Mouse (Mus musculus) testis, adult 2 months (tissue): ENCODE results near the gene C1ra. TPM values are rescaled to one million over a fixed set of nuclear protein-coding genes. Genes with fewer than 3 reads are reported as not detected.
A peak's percentile ranks its signal among the peaks of the same experiment; 100 is the strongest.
"Not testable (repeated sequence)": the region's sequence is repeated elsewhere in the genome, so short reads cannot be mapped to it uniquely, and the experiment has no call there.

Experiments used
- H3K27ac ChIP-seq: fragments of 200-500 bp; 2 replicates; pipeline ENCODE4 v1.5.1; 2012; ENCODE audit warnings: low read depth, low read length; ENCODE audit not compliant: control insufficient read depth, insufficient read depth
- H3K27me3 ChIP-seq: fragments of 200-500 bp; 2 replicates; pipeline ENCODE4 v1.6.1; 2012; ENCODE audit warnings: mild to moderate bottlenecking, low read length, moderate library complexity; ENCODE audit not compliant: control insufficient read depth, insufficient read depth
- H3K36me3 ChIP-seq: fragments of 200-500 bp; 2 replicates; pipeline ENCODE4 v1.6.1; 2012; ENCODE audit warnings: mild to moderate bottlenecking, low read length; ENCODE audit not compliant: control insufficient read depth, insufficient read depth
- H3K4me1 ChIP-seq: fragments of 200-500 bp; 2 replicates; pipeline ENCODE4 v1.6.1; 2012; ENCODE audit warnings: low read length; ENCODE audit not compliant: control insufficient read depth, insufficient read depth
- H3K4me3 ChIP-seq: fragments of 200-500 bp; 2 replicates; pipeline ENCODE4 v1.5.1; 2012; ENCODE audit warnings: low read depth, mild to moderate bottlenecking, low read length, moderate library complexity, mixed read lengths; ENCODE audit not compliant: control insufficient read depth
- CTCF ChIP-seq: fragments of 200-500 bp; IDR thresholded peaks from 2 replicates; pipeline ENCODE4 v1.5.1; 2012; ENCODE audit warnings: low read depth, mild to moderate bottlenecking, inconsistent platforms, low read length, moderate library complexity; ENCODE audit not compliant: control insufficient read depth, insufficient read depth, insufficient replicate concordance
- POLR2A ChIP-seq: fragments of 200-500 bp; IDR thresholded peaks from 2 replicates; pipeline ENCODE4 v1.6.1; 2012; ENCODE audit warnings: low read depth, mild to moderate bottlenecking, inconsistent platforms, low read length, moderate library complexity; ENCODE audit not compliant: control insufficient read depth
- polyA plus RNA-seq: library from polyadenylated mRNA; depleted of rRNA; stranded (reverse); fragments of >200 nt; gene quantifications from 2 replicates; pipeline ENCODE4 v1.2.3, GENCODE M21; 2012

The C1ra gene
- polyA plus RNA-seq, 1 experiment = 4.3 TPM

GRCm38 (mm10) chr6:124472801-124473200, 39.4 kb upstream of the C1ra start:
- Histone ChIP-seq H3K27me3 (no peaks in the 10 kb centered on the region), H3K4me3 (no peak overlapping the region), H3K4me1 (0 out of 2 replicates have a peak, but pooled peaks cover under 1% of the 10 kb centered on the region), H3K27ac (no peak overlapping the region), H3K36me3 (no peaks in the 10 kb centered on the region)
- TF ChIP-seq POLR2A (no peak), CTCF (peak; percentile 94; the same call in 1 of the 2 replicates)

GRCm38 (mm10) chr6:124474621-124475020, 37.6 kb upstream of the C1ra start:
- no peak overlapping the region; the same call in 1 of the 2 replicates for H3K4me3 ChIP-seq
- TF ChIP-seq POLR2A (no peak), CTCF (no peak)
- H3K4me1 ChIP-seq = peaks cover 2% of the 10 kb centered on the region; the same call in 1 of the 2 replicates
- H3K27me3 ChIP-seq = no peaks in the 10 kb centered on the region
- H3K27ac ChIP-seq = no peak overlapping the region
- H3K36me3 ChIP-seq = no peaks in the 10 kb centered on the region

GRCm38 (mm10) chr6:124475335-124476075, 36.7 kb upstream of the C1ra start:
- H3K36me3 ChIP-seq, H3K4me3 ChIP-seq, H3K27ac ChIP-seq, H3K27me3 ChIP-seq, H3K4me1 ChIP-seq: not testable (repeated sequence)

- no peaks in the 10 kb centered on the region for H3K27me3 ChIP-seq
- no peak for TF ChIP-seq CTCF
- TF ChIP-seq POLR2A = no peak
- H3K4me3 ChIP-seq = no peak overlapping the region
- no peak overlapping the region for H3K27ac ChIP-seq
- peaks cover 2% of the 10 kb centered on the region; the same call in 1 of the 2 replicates for H3K4me1 ChIP-seq
- H3K36me3 ChIP-seq = no peaks in the 10 kb centered on the region
Observed at GRCm38 (mm10) chr6:124476216-124476615, 36.0 kb upstream of the C1ra start.

- no peak overlapping the region; the same call in 1 of the 2 replicates for H3K27ac ChIP-seq
- H3K4me3 ChIP-seq = no peak overlapping the region
- peaks cover 2% of the 10 kb centered on the region; the same call in 1 of the 2 replicates for H3K4me1 ChIP-seq
- H3K27me3 ChIP-seq = no peaks in the 10 kb centered on the region
- no peak for TF ChIP-seq POLR2A
- TF ChIP-seq CTCF = no peak
- no peaks in the 10 kb centered on the region for H3K36me3 ChIP-seq
Observed at GRCm38 (mm10) chr6:124476796-124477195, 35.4 kb upstream of the C1ra start.

GRCm38 (mm10) chr6:124477221-124477655, 35.0 kb upstream of the C1ra start:
- Histone ChIP-seq H3K36me3 (no peaks in the 10 kb centered on the region), H3K27ac (peak overlapping the region; percentile 63), H3K4me1 (peaks cover 2% of the 10 kb centered on the region; the same call in 1 of the 2 replicates), H3K4me3 (no peak overlapping the region), H3K27me3 (no peaks in the 10 kb centered on the region)
- no peak for TF ChIP-seq POLR2A
- TF ChIP-seq CTCF = no peak

DNA sequence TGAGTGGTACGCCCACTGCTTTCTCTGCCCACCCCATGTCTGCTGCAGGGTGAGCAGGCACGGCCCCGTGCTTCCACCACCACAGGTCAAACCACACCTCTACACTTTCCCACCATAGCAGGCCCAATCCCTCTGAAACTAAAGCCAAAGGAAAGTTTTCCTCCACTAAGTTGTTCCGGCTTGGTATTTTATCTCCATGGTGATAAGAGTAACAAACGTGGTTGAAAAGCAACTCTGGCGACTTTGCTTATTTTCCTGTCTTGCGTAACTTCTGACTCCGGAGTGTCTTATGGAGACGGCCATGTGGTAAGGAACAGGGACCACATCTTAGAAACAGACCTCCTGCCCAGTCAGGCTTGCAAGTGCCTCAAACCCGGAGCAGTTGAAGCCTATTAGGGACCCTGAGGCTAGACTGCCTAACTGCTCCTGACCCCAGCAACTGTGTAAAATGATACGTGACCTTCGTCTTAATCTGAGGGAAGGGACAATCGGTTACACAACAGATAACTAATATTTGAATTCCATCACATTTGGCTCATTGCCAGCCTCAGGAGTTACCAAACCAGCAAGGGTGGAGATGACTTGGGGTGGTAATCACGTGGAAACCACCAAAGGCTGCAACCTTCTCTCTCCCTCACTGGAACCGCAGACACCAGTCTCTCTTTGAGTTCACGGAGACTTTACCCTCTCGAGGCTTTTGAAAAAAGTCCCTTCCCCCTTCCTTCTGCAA, 34.1 kb upstream of the C1ra start:
- TF ChIP-seq POLR2A (no peak), CTCF (no peak)
- Histone ChIP-seq H3K27ac (peak overlapping the region; percentile 76), H3K4me3 (no peak overlapping the region), H3K27me3 (no peaks in the 10 kb centered on the region), H3K4me1 (peaks cover 2% of the 10 kb centered on the region; the same call in 1 of the 2 replicates), H3K36me3 (no peaks in the 10 kb centered on the region)
